Mouse (Mus musculus) kidney, adult 2 months (tissue): ENCODE results near the gene Dnajb11.

Experiments used
- CTCF ChIP-seq: fragments of 200-500 bp; conservative IDR thresholded peaks from 2 replicates; pipeline ENCODE4 v1.5.1; 2011; ENCODE audit warnings: low read depth, mild to moderate bottlenecking, control low read depth, low read length, moderate library complexity, mixed read lengths; ENCODE audit not compliant: insufficient read depth, insufficient read length
- POLR2A ChIP-seq: fragments of 200-500 bp; IDR thresholded peaks from one replicate; pipeline ENCODE4 v1.6.1; 2011; ENCODE audit warnings: low read depth, low read length, control low read depth

DNA sequence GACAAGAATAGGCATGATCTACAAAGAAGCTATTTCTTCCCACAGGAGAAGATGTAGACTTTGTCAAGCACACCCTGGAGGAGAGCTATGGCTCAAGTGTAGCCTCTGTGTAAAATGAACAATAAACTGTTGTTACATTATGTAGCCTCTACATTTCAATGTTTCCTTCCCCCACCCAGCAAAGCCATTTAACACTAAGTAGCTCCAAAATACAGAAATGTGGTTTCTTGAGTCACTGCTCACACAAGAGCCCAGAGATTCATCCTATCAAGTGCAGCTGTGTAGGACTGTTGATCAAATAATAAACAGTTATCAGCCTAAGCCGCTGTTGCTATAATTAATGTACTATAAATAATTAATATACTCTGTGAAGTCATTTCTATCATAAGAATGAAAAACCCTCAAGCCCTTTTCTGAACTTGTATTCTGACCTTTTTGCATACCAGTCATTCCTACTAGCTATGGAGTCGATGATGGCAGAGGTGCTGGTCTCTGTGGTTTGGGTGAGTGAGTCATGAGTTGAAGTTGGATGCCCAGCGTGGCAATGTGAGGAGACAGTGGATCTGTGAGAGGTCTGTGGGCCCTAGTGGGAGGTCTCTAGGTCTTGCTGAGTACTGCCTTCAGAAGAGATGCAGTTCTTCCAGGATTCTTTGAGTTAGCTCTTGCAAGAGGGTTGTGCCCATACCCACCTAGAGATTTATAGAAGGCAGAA is 18.3 kb upstream of the Dnajb11 start:
- TF ChIP-seq CTCF (no peak), POLR2A (no peak)
